Mouse (Mus musculus): Measurements from ENCODE around the gene Dohh.

The Dohh gene

GRCm38 (mm10) chr10:81383802-81384604, at the start of gene Dohh, which contains the start of gene Gm48551:
Gene Dohh, plus strand, starts transcription at chr10:81384428.
Gene Gm48551, plus strand, starts transcription at chr10:81384466.
- DNase-seq = peak; percentile 99

GRCm38 (mm10) chr10:81335393-81336340, 48.6 kb upstream of the Dohh start:
- no peak for DNase-seq

- no peak for DNase-seq
These were observed 47.7 kb upstream of the Dohh start for GRCm38 (mm10) chr10:81336558-81336957.

GRCm38 (mm10) chr10:81340551-81341332, 43.5 kb upstream of the Dohh start:
- DNase-seq = no peak

GRCm38 (mm10) chr10:81341333-81341949, 42.8 kb upstream of the Dohh start:
- DNase-seq = peak; percentile 81

- no peak for DNase-seq
These were observed 41.3 kb upstream of the Dohh start, which contains the start of gene Gipc3 for GRCm38 (mm10) chr10:81342686-81343505. Gene Gipc3, minus strand, starts transcription at chr10:81343266.

GRCm38 (mm10) chr10:81344421-81345161, 39.6 kb upstream of the Dohh start:
- no peak for DNase-seq

GRCm38 (mm10) chr10:81345162-81345534, 39.1 kb upstream of the Dohh start:
- no peak for DNase-seq

- peak; percentile 80 for DNase-seq
These were observed 37.7 kb upstream of the Dohh start for GRCm38 (mm10) chr10:81346453-81347067.

GRCm38 (mm10) chr10:81349146-81349545, 35.1 kb upstream of the Dohh start:
- peak; percentile 63 for DNase-seq

- no peak for DNase-seq
These were observed 34.3 kb upstream of the Dohh start for GRCm38 (mm10) chr10:81349961-81350350.

- DNase-seq = peak; percentile 99
These were observed 33.7 kb upstream of the Dohh start, which contains the start of gene Hmg20b for GRCm38 (mm10) chr10:81350351-81351063. Gene Hmg20b, minus strand, starts transcription at chr10:81350480.

- DNase-seq = no peak
These were observed 32.4 kb upstream of the Dohh start for GRCm38 (mm10) chr10:81351678-81352291.

- no peak for DNase-seq
These were observed 29.3 kb upstream of the Dohh start for GRCm38 (mm10) chr10:81354738-81355477.

GRCm38 (mm10) chr10:81355533-81355932, 28.7 kb upstream of the Dohh start:
- no peak for DNase-seq

- DNase-seq = peak; percentile 40
These were observed 27.8 kb upstream of the Dohh start for GRCm38 (mm10) chr10:81356352-81356990.

GRCm38 (mm10) chr10:81356991-81357844, 27.0 kb upstream of the Dohh start, which contains the start of gene Mfsd12:
Gene Mfsd12, plus strand, starts transcription at chr10:81357491.
- DNase-seq = peak; percentile 93
